Mouse (Mus musculus) heart, embryonic 10.5 days (tissue): ENCODE results near the gene Tomm6. TPM values are rescaled to one million over a fixed set of nuclear protein-coding genes. Genes with fewer than 3 reads are reported as not detected.

ENCODE experiments used
- DNase-seq: peaks from one replicate; pipeline ENCODE4 v3.0.0-alpha.2; 2017; ENCODE audit warnings: low spot score
- H3K27ac ChIP-seq: fragments of 300-500 bp; sonication (generic); 2 replicates; pipeline ENCODE4 v1.5.1; 2016; ENCODE audit warnings: mild to moderate bottlenecking
- H3K27me3 ChIP-seq: fragments of 300-500 bp; sonication (generic); 2 replicates; pipeline ENCODE4 v1.6.1; 2016; ENCODE audit warnings: mild to moderate bottlenecking; ENCODE audit not compliant: poor library complexity, insufficient read depth, severe bottlenecking
- H3K36me3 ChIP-seq: fragments of 300-500 bp; sonication (generic); 2 replicates; pipeline ENCODE4 v1.6.1; 2016; ENCODE audit warnings: mild to moderate bottlenecking, moderate library complexity
- H3K4me1 ChIP-seq: fragments of 300-500 bp; sonication (generic); 2 replicates; pipeline ENCODE4 v1.6.1; 2016; ENCODE audit warnings: mild to moderate bottlenecking
- H3K4me3 ChIP-seq: fragments of 300-500 bp; sonication (generic); 2 replicates; pipeline ENCODE4 v1.5.1; 2016; ENCODE audit warnings: mild to moderate bottlenecking, moderate library complexity
- H3K9me3 ChIP-seq: fragments of 300-500 bp; sonication (generic); 2 replicates; pipeline ENCODE4 v1.6.1; 2016; ENCODE audit warnings: mild to moderate bottlenecking, moderate library complexity
- WGBS: fragments of 180-500 bp; shearing (Covaris S2); methylation state at CpG from one replicate; pipeline ENCODE4 v1.1.7; 2016; 5-methylcytosine and 5-hydroxymethylcytosine counted together
- polyA plus RNA-seq: library from polyadenylated mRNA; unstranded; fragments of >200 nt; fragmentation: Nextera tagmentation; extraction: Ambion mirVana; gene quantifications from 2 replicates; pipeline ENCODE4 v1.2.1, GENCODE M21; 2016

Gene Tomm6
- polyA plus RNA-seq, 1 experiment from 2014 or later = 356 TPM

- no peak for DNase-seq
- H3K4me1 ChIP-seq = peaks cover 47% of the 10 kb centered on the region
- H3K27me3 ChIP-seq = peaks cover 53% of the 10 kb centered on the region
- no peak overlapping the region for H3K4me3 ChIP-seq
- H3K27ac ChIP-seq = no peak overlapping the region
- H3K36me3 ChIP-seq = 0 out of 2 replicates have a peak, but pooled peaks cover 5% of the 10 kb centered on the region
- WGBS = 84% methylated on average over 3 of the region's 3 CpGs
- no peaks in the 10 kb centered on the region for H3K9me3 ChIP-seq
Measured at GRCm38 (mm10) chr17:47707961-47708360, 19.8 kb upstream of the Tomm6 start.

- Histone ChIP-seq H3K4me3 (no peak overlapping the region), H3K27me3 (peaks cover 60% of the 10 kb centered on the region), H3K4me1 (peaks cover 46% of the 10 kb centered on the region), H3K27ac (no peak overlapping the region), H3K36me3 (peaks cover 16% of the 10 kb centered on the region), H3K9me3 (no peaks in the 10 kb centered on the region)
- DNase-seq = no peak
- 58% methylated on average over 1 of the region's 1 CpGs for WGBS
Measured at GRCm38 (mm10) chr17:47706196-47706595, 18.0 kb upstream of the Tomm6 start.

GRCm38 (mm10) chr17:47704692-47705091 is 16.5 kb upstream of the Tomm6 start:
- Histone ChIP-seq H3K9me3 (no peaks in the 10 kb centered on the region), H3K4me3 (no peak overlapping the region), H3K27me3 (peaks cover 58% of the 10 kb centered on the region), H3K4me1 (peaks cover 42% of the 10 kb centered on the region), H3K36me3 (peaks cover 26% of the 10 kb centered on the region), H3K27ac (no peak overlapping the region)
- no peak for DNase-seq
- 77% methylated on average over 4 of the region's 4 CpGs for WGBS

GRCm38 (mm10) chr17:47703556-47703955 is 15.4 kb upstream of the Tomm6 start:
- Histone ChIP-seq H3K27ac (peak overlapping the region; percentile 69; the same call in 1 of the 2 replicates), H3K4me3 (peak overlapping the region; percentile 43), H3K4me1 (peaks cover 37% of the 10 kb centered on the region), H3K36me3 (peaks cover 29% of the 10 kb centered on the region), H3K27me3 (peaks cover 58% of the 10 kb centered on the region), H3K9me3 (no peaks in the 10 kb centered on the region)
- WGBS = 20% methylated on average over 20 of the region's 20 CpGs
- no peak for DNase-seq

GRCm38 (mm10) chr17:47702548-47703345 is 14.6 kb upstream of the Tomm6 start:
- Histone ChIP-seq H3K36me3 (peaks cover 29% of the 10 kb centered on the region), H3K4me1 (peaks cover 36% of the 10 kb centered on the region), H3K27ac (peak overlapping the region; percentile 69; the same call in 1 of the 2 replicates), H3K4me3 (peak overlapping the region; percentile 43), H3K9me3 (no peaks in the 10 kb centered on the region), H3K27me3 (peaks cover 65% of the 10 kb centered on the region)
- 27% methylated on average over 28 of the region's 28 CpGs for WGBS
- no peak for DNase-seq

- Histone ChIP-seq H3K36me3 (peaks cover 29% of the 10 kb centered on the region), H3K27me3 (peaks cover 63% of the 10 kb centered on the region)
Measured at GRCm38 (mm10) chr17:47701793-47702192, 13.6 kb upstream of the Tomm6 start.

DNA sequence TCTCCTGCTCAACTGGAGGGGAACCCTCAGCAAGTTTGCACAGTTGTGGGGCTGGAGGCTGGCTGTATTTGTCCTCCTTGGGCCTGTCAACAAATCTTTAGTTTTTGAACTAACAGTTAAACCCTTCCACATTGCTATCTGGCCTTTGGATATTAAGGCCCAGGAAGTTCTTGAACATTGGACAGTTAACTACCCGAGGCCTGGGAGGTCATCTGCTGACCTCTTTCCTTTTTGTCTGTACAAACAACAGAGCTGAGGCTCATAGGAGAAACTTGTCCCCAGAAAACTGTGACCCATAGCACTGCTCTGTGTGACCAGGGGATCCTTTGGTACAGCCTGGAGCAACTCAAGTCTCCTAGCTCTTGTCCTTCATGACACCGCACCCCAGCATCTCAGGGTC is 10.9 kb upstream of the Tomm6 start:
- peaks cover 43% of the 10 kb centered on the region for H3K27me3 ChIP-seq

More at GRCm38 (mm10) chr17:47701793-47702192, 13.6 kb upstream of the Tomm6 start:
- H3K9me3 ChIP-seq = no peaks in the 10 kb centered on the region
- no peak overlapping the region for H3K27ac ChIP-seq
- DNase-seq = no peak
- WGBS = 73% methylated on average over 9 of the region's 9 CpGs
- peaks cover 32% of the 10 kb centered on the region for H3K4me1 ChIP-seq
- H3K4me3 ChIP-seq = no peak overlapping the region

GRCm38 (mm10) chr17:47698156-47698555 is 10.0 kb upstream of the Tomm6 start:
- no peaks in the 10 kb centered on the region for H3K9me3 ChIP-seq
- peaks cover 41% of the 10 kb centered on the region for H3K27me3 ChIP-seq
- peaks cover 25% of the 10 kb centered on the region for H3K36me3 ChIP-seq
- H3K4me1 ChIP-seq = peaks cover 37% of the 10 kb centered on the region
- no peak for DNase-seq
- H3K27ac ChIP-seq = no peak overlapping the region
- WGBS = 88% methylated on average over 10 of the region's 10 CpGs
- H3K4me3 ChIP-seq = no peak overlapping the region

More for the DNA sequence above, 10.9 kb upstream of the Tomm6 start:
- Histone ChIP-seq H3K9me3 (no peaks in the 10 kb centered on the region), H3K4me3 (no peak overlapping the region), H3K36me3 (peaks cover 29% of the 10 kb centered on the region), H3K27ac (no peak overlapping the region), H3K4me1 (peaks cover 36% of the 10 kb centered on the region)
- WGBS = 89% methylated on average over 2 of the region's 2 CpGs
- no peak for DNase-seq

DNA sequence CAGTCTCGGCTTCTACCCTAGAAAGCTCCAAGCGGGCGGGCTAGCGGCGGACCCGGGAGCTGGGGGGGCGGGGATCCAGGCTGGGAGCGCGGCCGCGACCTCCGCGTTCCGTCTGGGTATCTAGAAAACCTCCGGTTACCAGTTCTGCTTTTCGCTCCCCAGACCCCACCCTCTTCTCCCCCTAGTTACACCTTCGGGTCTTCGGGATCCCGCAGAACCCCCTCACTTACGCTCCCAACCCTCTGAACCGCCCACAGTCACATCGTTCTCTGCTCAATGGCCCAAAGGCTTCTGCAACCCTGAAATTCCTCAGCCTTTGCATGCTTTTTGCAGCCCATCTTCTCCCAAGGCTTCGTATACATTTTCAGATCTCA is 7.1 kb upstream of the Tomm6 start:
- Histone ChIP-seq H3K27ac (peak overlapping the region; percentile 92), H3K9me3 (no peaks in the 10 kb centered on the region), H3K4me1 (peaks cover 22% of the 10 kb centered on the region), H3K27me3 (peaks cover 47% of the 10 kb centered on the region), H3K4me3 (peak overlapping the region; percentile 84), H3K36me3 (peaks cover 9% of the 10 kb centered on the region)
- no peak for DNase-seq
- under 1% methylated on average over 22 of the region's 23 CpGs for WGBS

GRCm38 (mm10) chr17:47694503-47695336 is 6.5 kb upstream of the Tomm6 start, which contains the start of gene Prickle4:
Gene Prickle4, minus strand, starts transcription at chr17:47694736.
- peaks cover 24% of the 10 kb centered on the region for H3K4me1 ChIP-seq
- peak within 1 kb of the TSS; percentile 92 for H3K27ac ChIP-seq
- H3K9me3 ChIP-seq = no peaks in the 10 kb centered on the region
- under 1% methylated on average over 82 of the region's 82 CpGs for WGBS
- H3K4me3 ChIP-seq = peak within 1 kb of the TSS; percentile 84
- DNase-seq = peak; percentile 97
- H3K27me3 ChIP-seq = peaks cover 53% of the 10 kb centered on the region
- H3K36me3 ChIP-seq = peaks cover 3% of the 10 kb centered on the region; the same call in 1 of the 2 replicates

GRCm38 (mm10) chr17:47694442-47694502 is 6.1 kb upstream of the Tomm6 start, which contains the start of gene Gm21981:
Gene Gm21981, minus strand, starts transcription at chr17:47694455.
- Histone ChIP-seq H3K27ac (peak within 1 kb of the TSS; percentile 92), H3K9me3 (no peaks in the 10 kb centered on the region), H3K4me3 (peak within 1 kb of the TSS; percentile 84), H3K36me3 (no peaks in the 10 kb centered on the region), H3K4me1 (peaks cover 29% of the 10 kb centered on the region), H3K27me3 (peaks cover 57% of the 10 kb centered on the region)
- DNase-seq = no peak
- WGBS = 3% methylated on average over 3 of the region's 3 CpGs

DNA sequence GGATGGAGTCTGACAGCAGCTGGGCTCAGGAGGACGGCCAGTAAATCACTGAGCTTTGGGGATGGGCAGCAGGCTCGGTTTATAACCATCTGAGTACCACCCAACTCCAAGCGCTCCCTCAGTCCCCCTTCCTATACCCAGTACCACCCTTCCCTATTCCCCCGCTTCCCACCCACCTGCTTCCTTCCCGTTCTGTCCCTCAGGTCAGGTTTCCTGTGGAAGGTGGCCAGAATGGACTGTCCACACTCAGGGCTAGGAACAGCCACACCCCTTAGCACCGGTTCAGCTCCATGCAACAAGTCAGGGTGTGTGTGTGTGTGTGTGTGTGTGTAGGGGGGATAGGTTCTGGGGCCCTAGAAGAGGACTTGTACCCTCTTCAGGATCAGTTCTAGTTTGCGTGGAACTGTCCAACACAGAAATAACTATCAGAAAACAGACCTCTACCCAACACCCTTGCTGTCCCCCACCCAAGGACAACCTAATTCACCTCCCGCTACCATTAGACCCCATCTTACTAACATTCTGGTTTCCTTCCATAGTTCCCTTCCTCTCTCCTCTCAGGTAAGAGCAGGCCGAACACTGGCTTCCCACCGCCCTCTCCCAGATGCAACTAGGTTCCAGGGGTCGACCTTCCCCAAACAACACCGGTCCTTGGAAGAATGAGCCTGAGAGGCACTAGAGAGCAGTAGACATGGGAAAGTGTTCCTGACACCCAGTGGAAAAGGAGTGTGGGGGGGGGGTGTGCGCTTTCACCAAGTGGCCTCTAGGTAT is 5.7 kb upstream of the Tomm6 start:
- DNase-seq = no peak
- peaks cover 57% of the 10 kb centered on the region for H3K27me3 ChIP-seq
- H3K4me3 ChIP-seq = peak overlapping the region; percentile 84
- no peaks in the 10 kb centered on the region for H3K36me3 ChIP-seq
- H3K27ac ChIP-seq = peak overlapping the region; percentile 92; the same call in 1 of the 2 replicates
- peaks cover 33% of the 10 kb centered on the region for H3K4me1 ChIP-seq
- no peaks in the 10 kb centered on the region for H3K9me3 ChIP-seq
- WGBS = 30% methylated on average over 13 of the region's 13 CpGs
